Mouse (Mus musculus) mouse trophoblast stem cell (cell line): ENCODE data around the gene Vmn1r160.
"Not testable (repeated sequence)": the region's sequence is repeated elsewhere in the genome, so short reads cannot be mapped to it uniquely, and the experiment has no call there.

Source experiments
- in situ Hi-C, 2 experiments: fragments of 300-500 bp; cut with MseI, MboI; formaldehyde crosslinking; loops; 2 replicates in 1 of 2; 3 replicates in 1 of 2; pipeline ENCODE4 v1.15.1; 2025

Vmn1r160 gene

DNA sequence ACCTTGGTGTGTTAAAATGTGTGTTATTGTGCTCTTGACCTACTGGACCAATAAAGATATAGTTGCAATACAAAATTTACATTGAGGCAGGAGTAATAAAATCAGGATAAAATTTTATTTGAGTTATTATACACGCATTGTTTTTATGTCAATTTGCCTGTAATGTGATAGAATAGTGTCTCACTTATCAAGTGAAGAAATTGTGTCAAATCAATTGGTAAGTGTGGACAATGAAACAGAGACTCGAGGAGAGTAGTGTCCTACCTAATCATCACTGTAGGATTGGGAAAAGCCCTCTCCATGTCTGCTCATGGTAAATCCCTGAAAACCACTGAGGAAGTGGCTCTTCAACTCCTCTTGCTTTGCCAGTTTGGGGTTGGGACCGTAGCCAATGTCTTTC is at the start of gene Vmn1r160:
Gene Vmn1r160, plus strand, starts transcription at position 301 of the 400 bp plus-strand sequence.
- in situ Hi-C loops = not testable (repeated sequence)

DNA sequence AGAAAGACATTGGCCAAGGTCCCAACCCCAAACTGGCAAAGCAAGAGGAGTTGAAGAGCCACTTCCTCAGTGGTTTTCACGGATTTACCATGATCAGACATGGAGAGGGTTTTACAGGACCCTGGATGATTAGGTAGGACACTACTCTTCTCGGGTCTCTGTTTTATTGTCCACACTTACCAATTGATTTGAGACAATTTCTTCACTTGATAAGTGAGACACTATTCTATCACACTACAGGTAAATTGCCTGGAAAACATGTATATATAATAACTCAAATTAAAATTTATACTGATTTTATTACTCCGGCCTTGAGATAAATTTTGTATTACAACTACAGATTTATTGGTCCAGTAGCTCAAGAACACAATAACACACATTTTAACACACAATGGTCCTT is 27.5 kb upstream of the Vmn1r160 start, which contains the start of gene Vmn1r159:
Gene Vmn1r159, minus strand, starts transcription at position 101 of the 400 bp plus-strand sequence.
- in situ Hi-C loops = not testable (repeated sequence)
